Mouse (Mus musculus) gastrocnemius, postnatal 14 days (tissue): Measurements from ENCODE around the gene 1700001C19Rik. TPM values are rescaled to one million over a fixed set of nuclear protein-coding genes. Genes with fewer than 3 reads are reported as not detected.

ENCODE experiments used
- DNase-seq: peaks from one replicate; pipeline ENCODE4 v3.0.0; 2021; ENCODE audit warnings: mixed read lengths
- intact Hi-C: fragments of 180-260 bp; cut with DNase I; formaldehyde crosslinking; loops from one replicate; pipeline ENCODE4 v1.15.1; 2025; ENCODE audit warnings: low total_unique reads
- total RNA-seq, 2 experiments: library from RNA; stranded (reverse); gene quantifications; 2 replicates each; pipeline ENCODE4 v1.2.3; 2021

The 1700001C19Rik gene
- total RNA-seq, 2 experiments from 2014 or later = not detected

DNA sequence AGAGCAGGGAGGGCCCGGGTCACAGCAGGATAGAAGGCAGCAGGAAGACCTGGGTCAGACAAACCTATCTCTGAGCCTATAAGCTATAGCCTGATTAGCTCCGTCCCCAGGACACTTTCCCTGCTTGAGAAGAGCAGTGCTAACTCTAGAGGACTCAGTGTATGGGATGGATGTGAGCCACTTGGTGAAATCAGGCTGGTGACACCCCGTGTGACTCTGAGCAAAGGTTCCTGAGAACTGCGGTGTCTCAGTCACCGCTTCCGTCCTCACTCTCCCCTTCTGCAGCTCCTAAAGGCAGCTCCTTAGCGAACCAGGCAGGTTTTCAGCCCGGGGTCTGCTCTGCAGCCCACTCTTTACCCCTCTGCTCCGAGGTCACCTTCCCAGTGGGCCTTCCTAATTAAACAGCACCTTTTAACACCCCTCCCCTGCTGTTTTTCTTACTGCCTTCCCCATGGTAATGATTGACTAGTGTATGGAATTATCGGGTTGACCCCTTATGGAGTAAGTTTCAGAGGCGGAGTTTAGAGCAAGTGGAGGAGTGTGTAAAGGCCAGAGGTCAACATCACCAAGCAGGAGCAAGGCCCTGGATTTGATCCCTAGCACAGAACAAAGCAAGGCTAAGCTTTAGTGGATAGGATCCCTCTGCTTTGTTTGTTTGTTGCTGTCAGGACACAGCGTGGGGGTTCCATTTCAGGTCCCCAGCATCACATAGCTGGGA lies 27.2 kb upstream of the 1700001C19Rik start:
- DNase-seq = no peak
- intact Hi-C loops = no loop called here

DNA sequence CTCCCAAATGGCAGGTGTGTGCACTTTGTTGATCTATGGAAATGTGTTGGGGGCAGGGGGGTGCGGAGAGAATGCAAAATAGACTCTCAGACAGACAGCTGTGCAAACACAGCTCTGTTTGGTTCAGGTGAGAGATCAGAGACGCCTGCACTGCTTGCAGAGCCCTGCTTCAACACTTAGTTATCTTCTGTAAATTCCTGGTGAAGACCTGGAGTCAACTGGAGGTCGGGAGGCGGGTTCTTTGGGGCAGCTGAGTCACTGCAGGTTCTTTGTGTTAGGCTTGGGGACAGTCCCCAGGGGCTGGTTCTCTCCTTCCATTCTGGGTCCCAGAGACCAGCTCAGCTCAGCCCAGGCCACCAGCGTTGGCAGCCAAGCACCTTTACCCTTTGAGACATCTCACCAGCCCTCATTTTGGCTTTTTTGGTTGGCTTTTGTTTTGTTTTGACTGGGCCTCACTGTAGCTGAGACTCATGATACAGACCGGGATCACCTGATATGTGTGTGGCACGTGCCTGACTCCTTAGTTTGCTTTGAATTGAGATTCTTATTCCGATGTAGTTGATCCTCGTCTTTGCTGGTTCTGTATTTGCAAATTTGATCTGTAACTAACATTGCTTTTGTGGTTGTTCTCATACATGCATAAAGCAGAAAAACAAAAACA lies 25.7 kb upstream of the 1700001C19Rik start:
- DNase-seq = no peak
- intact Hi-C loops = no loop called here

DNA sequence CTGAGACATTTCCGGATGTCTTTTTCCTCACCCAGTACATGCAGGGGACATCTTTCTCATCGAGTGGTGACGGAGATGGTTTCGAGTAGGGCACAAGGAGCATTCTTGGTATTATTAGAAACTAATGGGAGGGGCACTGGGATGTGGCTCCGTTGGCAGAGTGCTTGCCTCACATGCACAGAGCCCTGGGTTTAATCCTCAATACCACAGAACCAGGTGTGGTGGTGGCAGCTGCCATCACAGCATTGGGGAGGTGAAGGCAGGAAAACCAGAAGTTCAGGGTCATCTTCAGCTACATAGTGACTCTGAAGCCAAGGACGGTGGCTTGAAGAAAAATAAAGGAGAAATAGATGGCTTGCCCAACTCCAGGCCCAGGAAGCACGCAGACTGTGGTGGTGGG lies 25.0 kb upstream of the 1700001C19Rik start:
- intact Hi-C loops = no loop called here
- DNase-seq = no peak

DNA sequence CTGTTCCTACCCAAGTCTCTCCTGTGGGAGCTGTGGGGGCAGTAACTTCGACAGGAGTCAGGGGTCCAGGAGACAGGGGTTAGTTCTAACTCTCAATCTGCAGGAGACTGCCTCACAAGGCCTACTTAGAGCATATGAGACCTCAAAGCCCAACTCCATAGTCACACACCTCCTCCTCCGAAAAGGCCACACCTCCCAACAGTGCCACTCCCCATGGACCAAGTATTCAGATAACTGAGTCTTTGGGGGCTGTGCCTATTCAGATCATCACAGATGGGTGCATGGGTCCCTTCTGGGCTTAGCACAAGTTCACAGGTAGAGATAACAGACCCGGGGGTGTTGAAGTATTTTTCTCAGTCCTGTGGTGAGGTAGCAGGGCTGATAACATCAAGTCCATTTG lies 24.5 kb upstream of the 1700001C19Rik start:
- intact Hi-C loops = no loop called here
- DNase-seq = no peak

DNA sequence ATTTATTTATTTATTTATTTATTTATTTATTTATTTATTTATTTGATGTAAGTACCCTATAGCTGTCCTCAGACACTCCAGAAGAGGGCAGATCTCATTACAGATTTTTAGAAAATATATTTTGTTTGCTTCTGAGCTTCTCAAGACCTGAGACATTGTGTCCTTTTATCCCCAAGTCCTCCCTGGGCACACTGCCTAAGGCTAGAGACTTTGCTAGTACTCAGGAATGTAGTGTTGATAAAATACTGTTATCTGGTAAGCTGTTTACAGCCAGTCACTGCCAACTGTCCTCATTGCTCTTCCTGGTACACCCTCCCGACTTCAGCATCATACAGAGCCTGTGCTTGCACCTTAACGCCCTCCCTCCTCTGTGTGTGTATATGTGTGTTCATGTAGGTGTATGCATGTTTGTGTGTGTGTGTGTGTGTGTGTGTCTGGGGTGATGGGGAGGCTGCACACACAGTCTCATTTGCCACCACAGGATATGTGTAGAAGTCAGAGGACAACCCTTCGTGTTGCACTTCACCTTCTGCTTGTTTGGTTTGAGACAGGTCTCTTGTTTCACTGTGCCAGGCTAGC lies 22.3 kb upstream of the 1700001C19Rik start:
- DNase-seq = no peak
- intact Hi-C loops = no loop called here

DNA sequence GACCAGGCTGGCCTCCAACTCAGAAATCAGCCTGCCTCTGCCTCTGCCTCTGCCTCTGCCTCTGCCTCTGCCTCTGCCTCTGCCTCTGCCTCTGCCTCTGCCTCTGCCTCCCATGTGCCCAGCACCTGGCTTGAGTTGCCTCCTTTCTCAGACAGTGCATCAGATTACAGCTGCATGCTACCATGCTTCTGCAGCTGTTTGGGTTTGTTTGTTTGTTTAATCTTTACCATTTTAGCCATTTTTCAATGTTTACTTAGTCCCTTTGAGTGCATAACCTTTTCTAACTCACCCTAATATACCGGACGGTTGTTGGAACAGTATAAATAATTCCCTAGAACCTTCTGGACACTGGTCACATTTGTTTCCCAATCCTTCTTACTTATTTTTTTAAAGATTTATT lies 21.8 kb upstream of the 1700001C19Rik start:
- intact Hi-C loops = no loop called here
- no peak for DNase-seq

DNA sequence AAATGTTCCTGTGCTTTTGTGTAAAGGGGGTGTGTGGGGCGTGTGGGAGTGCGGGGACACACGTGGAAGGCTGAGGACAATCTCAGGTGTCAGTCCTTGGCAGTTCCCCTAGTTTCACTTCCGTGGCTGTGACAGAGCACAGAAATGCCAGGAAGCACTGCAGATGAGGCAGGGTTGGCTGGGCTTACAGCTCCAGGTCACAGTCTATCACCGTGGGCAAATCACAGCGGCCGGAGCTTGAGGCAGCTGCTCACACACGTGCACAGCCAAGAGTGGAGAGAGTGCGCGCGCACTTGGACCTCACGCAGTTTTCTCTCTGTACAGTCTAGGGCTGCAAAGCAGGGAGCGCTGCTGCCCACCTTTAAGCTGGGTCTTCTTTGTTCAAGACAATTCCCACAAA lies 21.1 kb upstream of the 1700001C19Rik start:
- DNase-seq = no peak
- intact Hi-C loops = no loop called here

DNA sequence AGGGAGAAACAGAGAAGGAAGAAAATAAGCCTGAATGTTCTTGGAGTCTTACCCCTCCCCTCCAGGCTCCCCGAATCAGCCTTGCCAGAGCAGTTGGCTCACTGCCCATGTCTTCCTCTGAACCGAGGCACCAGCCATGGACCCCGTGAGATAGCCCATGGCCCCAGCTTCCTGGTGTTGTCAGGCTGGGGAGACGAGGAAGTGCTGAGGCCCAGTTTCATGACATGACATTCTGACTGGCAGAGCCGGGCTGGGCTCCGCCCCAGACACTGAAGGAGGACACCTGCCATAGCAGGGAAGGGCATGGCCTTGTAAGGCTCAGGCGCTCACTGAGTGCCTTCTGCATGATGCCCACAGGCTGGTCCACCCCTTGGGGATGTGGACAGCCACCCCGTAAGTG lies 17.5 kb upstream of the 1700001C19Rik start:
- intact Hi-C loops = no loop called here
- no peak for DNase-seq

DNA sequence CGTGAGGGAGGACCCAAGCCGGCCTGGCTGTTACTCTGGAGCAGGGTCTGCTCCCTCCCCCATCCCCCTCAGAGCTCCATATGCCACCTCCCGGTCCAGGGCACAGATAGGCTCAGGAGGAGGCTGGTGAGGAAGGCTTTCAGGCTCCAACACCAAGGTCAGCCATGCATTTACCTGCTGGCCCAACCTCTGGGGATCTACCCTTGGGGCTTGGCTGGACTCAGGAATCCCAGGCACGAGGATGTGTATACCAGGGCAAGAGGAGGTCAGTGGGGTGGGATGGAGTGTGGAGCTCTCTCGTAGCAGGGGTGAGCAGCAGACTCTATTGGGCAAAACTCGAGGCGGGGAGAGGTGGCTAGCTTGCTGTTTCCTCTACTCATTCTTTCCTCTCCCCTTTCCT lies 15.7 kb upstream of the 1700001C19Rik start:
- intact Hi-C loops = no loop called here
- DNase-seq = no peak

DNA sequence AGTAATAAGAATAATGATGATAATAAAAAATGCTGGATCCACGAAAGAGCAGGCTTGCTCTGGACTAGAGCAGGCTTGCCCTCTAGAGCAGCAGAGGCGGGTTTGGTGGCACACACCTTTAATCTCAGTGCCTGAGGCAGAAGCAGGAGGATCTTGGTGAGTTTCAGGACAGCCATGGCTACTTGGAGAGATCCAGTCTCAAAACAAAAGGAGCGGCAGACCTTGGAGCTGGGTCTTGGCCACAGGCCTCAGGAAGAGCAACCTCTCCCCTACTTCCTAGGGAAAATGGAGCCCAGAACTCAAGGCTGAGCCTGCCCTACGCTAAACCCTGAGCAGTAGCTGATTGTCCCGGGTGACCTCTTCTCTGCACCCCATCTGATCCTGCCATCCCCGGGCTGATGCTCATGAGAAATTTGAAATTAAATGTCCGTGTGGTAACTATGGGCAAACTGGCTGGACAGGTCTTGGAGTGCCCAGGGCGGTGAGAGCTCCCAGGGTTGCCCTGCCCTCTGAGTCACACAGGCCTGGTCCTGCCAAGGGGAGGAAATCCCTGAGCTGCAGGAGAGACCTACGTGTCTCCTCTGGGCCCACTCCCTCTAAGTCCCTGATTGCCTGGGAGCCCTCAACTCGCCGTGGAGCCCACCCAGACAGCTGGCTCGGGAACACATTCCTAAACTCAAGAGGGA lies 13.8 kb upstream of the 1700001C19Rik start:
- intact Hi-C loops = no loop called here
- DNase-seq = no peak

DNA sequence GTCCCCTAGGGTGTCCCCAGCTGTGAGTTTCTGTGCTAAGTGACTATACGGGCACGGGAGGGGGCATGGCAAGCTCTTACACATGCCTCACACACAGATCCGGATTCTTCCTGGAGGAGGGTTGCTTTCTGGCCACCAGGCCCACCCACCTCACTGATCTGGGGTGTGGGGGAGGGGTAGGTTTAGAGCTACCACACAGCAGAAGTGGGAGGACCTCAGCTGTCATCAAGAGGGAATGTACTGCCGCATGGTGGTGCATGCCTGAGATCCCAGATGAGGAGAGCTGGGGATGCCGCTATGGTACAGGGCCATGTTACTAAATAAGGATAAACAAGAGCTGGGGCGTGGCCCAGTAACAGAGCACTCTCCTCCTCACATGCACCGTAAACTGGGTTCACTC lies 13.1 kb upstream of the 1700001C19Rik start:
- intact Hi-C loops = no loop called here
- no peak for DNase-seq

DNA sequence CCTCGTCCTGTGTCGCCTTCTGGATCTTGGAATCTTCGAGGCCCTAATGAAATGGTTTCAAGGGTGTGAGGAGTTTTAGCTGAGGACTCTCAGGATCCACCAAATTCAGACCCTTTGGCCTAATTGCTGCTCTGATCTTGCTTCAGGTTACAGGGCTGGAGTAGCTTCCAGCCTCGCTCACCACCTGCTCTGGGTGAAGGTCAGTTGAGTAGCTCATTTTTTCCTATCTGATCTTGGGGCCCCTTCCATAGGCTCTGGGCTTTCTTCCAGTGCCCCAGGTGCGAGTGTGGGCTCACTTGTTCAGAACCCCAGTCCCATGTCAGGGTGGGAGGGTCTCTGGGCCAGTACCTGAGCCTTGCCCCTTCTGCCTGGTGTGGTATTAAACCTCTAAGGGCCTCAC lies 12.3 kb upstream of the 1700001C19Rik start:
- intact Hi-C loops = no loop called here
- DNase-seq = no peak

DNA sequence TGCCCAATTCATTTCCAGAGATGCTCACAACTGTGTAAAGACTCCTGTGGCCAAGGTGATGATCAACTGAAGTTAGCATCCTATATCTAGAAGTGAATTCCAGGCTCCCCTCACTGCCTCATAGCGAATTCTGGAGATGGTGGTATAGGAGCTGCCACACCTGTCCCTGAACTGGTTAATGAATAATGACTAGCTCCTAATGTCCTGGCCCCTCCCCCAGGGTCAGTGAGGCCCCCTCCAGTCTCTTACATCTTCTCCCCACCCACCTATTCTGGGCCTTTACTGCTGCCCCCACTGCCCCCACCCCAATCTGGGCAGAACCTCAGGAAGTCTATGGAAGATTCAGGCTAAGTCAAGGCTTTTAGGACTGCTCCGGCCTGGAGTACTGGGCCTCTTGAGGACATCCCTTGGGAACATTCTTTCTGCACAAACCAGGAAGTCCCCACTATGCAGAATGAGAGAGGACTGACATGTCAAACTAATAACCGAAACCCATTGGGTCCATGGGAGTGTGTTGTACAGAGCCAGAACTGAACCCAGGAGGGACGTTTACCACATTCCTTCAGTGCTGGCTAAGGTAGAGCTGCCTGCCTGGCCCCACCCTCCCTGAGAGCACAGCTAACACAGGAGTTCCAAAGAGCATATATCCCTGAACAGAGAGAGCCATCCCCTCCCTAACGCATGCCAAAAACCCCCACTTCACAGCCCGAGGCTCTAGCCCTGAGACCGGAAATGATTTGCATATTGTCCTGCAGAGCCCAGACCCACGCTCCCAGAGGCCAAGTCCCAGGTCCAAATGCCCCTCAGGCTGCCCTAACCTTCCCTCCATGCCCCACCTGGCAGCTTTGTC lies 11.6 kb upstream of the 1700001C19Rik start:
- intact Hi-C loops = no loop called here
- no peak for DNase-seq

DNA sequence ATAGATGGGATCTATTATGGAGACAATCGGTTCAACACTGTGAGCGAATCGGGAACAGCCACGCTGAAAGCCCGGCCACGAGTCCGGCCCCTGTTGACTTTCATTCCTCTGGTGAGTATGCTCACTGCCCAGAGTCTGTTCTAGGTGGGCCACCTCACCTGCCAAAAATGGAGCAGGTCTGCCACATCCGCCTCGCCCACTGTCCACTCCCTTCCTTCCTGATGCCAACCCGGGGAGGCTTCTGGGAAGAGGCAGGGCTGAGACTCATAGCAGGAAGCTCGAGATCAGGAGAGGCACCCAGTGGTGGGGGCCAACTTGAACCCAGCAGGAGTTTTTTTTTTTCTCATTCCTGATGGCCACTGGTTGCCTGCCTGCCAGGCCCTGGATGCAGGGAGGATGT lies 9.4 kb upstream of the 1700001C19Rik start:
- DNase-seq = no peak
- intact Hi-C loops = no loop called here

DNA sequence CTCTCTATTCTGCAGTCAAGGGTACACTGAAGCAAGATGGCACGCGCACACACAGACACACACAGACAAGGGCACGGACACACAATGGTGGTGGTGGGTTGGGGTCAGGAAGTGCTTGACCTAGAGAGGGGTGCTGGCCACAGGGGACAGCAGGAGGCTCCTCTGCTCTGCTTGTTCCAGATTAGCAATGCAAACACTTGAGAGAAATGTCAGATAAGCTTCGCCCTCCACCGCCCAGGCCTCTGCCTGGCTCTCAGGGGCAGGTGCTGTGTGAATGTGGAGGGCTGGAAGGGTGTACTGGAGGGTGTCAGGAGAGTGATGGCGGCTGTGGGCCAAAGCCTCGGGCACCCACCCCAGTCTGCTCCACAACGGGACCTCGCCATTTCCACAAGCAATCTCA lies 8.8 kb upstream of the 1700001C19Rik start:
- no peak for DNase-seq
- intact Hi-C loops = no loop called here

DNA sequence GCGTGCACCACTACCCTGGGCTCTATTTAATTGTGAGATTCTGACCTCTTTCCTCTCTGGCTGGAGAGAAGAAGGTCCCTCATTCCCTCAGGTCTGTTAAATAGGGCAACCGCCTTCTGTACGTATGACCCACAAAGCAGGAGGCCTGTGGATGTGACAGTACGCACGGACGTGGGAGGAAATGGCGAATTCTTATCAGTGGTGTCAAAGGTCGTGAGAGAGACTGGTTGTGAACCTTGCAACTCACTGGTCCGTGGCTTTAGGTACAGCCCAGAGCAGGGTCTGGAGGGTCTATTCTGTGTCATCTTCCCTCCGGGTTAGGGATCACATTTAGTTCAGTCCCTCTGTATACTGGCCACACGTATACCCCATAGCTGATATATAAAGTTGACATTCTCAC lies 8.3 kb upstream of the 1700001C19Rik start:
- intact Hi-C loops = no loop called here
- DNase-seq = no peak

DNA sequence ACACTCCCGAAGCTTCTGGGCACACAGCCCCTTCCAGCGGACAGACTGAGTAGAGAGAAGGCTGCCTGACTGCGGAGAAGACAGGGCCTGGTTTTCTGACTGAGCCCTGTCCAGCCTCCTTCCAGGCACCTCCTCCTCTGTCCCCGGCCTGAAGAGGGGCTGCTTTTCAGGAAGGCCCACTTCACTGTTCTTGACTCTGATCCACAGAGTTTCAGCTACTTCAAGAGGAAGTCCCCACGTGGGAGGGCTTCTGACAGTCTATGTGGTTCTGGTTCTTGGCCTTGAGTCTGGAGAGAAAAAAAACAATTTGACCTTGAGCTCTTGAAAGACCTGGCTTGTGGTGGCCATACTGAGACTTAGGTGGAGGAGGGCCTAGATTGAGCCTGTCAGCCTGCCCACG lies 6.9 kb upstream of the 1700001C19Rik start:
- intact Hi-C loops = no loop called here
- no peak for DNase-seq

DNA sequence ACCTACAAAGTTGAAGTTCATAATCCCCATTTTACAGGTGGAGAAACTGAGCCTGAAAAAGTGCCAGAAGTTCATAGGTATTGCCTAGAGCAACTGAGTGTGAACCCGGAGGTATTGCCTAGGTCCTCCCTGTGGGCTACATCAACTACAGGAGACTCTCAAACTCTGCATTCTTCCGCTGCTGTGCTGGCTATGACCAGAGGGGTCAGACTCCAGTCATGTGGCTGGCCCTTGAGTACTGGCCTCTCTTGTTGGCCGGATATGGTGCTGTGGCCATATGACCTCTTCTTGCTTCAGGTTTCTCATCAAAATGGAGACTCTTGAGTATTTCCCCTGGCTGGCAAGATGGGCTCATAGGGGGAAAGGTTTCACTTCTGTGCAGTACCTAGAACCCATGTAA lies 5.1 kb upstream of the 1700001C19Rik start:
- no peak for DNase-seq
- intact Hi-C loops = no loop called here

DNA sequence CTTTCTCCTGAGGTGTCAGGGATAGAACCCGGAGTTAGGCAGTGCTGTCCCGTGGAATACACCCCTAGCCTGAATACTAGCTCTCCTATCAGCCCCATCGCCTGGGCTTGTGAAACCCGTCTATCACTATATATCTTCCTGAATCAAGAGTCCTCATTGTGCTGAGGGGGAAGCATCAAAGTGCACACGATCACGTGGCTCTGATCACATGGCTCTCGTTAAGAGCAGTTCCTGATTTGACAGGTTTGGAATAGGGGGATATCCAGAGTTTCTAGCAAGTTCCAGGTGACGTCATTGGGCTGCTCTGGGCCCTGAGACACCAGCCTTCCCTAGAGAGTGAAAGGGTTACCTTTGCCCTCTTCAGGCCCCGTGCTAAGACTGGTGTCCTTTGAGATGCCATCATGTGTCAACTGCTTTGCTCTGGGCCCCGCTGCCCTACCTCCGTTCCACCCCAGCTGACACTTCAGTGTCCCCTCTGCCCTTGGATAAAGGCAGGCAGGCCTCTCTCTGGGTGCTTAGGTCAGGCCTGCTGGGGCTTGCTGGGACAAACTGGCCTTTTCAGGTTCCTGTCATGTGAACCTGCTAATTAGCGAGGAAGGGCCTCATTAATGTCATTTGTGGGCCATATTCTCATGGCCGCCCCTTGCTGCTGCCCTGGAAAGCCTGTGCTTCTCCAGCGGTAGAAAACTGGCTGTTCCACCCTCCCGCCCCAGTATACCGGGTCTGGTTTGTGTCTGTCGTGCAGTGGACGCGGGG lies 4.3 kb upstream of the 1700001C19Rik start:
- intact Hi-C loops = no loop called here
- DNase-seq = no peak
